Mouse (Mus musculus) megakaryocyte-erythroid progenitor cell, adult 5-6 weeks (primary cell): ENCODE results near the gene Gtf3a. TPM values are rescaled to one million over a fixed set of nuclear protein-coding genes. Genes with fewer than 3 reads are reported as not detected.
"Not testable (repeated sequence)": the region's sequence is repeated elsewhere in the genome, so short reads cannot be mapped to it uniquely, and the experiment has no call there.

ENCODE experiments used
- ATAC-seq: replicated peaks from 2 replicates; pipeline ENCODE4 v1.8.0; 2016; ENCODE audit warnings: mild to moderate bottlenecking, inconsistent platforms; ENCODE audit not compliant: severe bottlenecking, poor library complexity, low FRiP score, low TSS enrichment
- total RNA-seq, 2 experiments: library from RNA; stranded (forward) in 1 of 2; stranded (reverse) in 1 of 2; fragments of 200-1000, 215-1000 nt in 1 of 2; fragments of >200 nt in 1 of 2; fragmentation: Nextera tagmentation in 1 of 2; gene quantifications; 2 replicates each; pipeline ENCODE4 v1.2.3; 2014 to 2017

Gene Gtf3a
- total RNA-seq, 2 experiments from 2014 or later = 96.8 to 144 TPM

DNA sequence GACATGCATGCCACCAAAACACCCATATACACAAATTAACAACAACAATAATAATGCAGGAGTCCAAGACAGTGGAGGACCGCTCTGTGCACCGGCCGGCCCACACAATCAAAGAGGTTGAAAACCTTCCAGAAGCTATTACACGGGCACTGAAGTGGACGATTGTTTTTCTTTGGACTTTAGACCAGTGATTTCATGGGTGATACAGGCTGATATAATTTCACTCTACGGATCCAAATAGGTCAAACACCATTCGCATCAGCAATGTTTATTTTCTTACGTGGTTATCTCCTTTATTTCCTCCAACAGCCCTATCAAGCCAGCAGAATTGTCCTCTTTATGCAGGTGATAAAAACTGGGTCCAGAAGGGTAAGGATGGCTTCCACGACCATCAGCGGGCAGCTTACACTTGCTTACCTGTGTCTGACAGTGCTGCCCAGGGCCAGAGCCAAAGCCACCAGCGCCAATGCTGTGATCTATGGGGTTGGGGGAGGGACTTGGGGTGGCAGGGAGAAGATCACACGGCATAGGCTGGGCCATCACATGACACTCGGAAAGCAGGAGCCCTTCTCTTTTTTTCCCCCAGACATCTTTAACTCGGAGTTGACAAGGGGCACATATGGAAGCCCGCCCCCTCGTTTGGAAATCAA lies 16.4 kb upstream of the Gtf3a start:
- no peak for ATAC-seq

DNA sequence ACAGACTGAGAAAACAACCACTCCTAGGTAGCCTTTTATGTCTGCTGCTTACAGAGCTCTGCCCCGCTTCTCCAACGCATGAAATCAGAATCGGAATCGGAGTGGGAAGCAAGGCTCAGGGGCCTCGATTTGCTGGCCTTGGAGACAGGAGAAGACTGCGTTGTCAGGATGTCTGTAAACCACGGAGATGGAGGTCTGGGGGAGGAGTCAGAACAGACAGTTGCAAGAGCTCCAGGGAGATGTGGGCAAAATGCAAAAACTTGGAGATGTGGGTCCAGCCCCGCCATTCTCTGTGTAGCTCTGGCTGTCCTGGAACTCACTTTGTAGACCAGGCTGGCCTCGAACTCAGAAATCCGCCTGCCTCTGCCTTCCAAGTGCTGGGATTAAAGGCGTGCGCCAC lies 15.0 kb upstream of the Gtf3a start:
- ATAC-seq = no peak

DNA sequence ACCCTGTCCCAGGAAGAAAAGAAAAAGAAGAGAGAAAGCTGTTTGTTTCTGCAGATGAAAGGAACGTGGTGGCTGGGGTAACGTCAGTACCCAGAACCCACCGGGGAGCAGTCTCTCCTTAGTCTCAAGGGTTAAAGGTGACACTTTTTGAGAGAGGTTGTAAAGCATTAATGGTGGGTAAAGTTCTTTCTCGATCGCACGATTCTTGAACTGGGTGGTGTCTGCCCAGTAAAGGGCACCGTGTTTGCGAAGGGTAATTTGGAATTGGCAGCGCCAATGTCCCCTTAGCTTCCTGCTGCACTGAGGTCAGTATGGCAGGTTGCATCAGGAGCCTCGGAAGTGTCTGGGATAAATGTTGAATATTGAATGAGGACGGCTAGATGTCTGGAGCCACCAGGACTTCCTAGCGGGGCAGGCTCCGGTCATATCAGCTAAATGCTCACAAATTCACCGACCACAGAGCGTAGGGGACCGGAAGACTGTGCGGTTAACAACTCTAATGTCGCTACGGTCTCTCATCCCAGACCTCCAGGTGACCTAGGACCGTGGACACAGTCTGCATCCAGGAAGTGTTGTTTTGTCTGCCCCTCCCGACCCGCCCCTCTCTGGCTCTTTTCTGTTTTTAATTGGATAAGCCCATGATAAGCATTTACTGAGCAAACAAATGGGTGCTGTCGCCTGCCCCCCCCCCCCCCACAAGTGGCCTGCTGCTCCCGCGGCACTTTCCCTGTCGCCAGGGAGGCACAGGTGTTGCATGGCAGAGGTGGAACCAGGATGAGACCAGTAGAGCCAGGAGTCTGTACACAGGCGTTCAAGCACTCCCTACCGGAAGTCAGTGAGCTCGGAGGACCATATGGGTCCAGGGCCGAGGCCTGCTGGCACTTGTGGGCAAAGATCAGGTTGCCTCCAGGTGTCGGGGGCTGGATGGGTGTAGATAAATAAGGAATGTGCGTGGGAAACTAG lies 10.6 kb upstream of the Gtf3a start:
- ATAC-seq = no peak

DNA sequence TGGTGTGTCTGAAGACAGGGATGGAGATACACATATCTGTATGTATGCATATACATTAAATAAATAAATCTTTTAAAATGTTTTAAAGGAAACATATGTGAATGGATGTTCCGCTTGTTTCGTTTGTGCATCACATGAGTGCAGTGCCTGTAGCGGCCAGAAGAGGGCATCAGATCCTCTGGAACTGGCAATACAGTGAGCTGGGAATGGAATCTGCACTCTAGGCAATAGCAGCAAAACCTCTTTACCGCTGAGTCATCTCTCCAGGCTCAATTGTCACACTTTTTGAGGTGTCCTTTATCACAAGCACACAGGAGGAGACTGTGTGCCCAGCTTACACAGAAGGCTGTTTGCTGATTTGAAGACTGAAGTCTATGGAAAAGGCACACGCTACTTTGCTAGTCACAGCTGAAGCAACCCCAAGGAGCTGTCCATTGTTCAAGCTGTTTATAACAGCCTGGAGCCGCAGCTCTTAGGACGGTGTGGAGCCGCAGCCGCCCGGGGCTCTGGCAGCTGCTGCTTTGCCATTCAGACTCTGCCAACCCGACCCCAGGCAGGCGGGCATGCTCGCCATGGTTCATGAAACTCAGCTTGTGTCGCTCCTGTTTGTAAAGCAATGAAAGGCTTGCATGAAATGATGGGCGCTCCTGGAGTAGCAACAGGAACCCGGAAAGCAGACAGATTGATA lies 9.2 kb upstream of the Gtf3a start:
- ATAC-seq = peak; percentile 45

DNA sequence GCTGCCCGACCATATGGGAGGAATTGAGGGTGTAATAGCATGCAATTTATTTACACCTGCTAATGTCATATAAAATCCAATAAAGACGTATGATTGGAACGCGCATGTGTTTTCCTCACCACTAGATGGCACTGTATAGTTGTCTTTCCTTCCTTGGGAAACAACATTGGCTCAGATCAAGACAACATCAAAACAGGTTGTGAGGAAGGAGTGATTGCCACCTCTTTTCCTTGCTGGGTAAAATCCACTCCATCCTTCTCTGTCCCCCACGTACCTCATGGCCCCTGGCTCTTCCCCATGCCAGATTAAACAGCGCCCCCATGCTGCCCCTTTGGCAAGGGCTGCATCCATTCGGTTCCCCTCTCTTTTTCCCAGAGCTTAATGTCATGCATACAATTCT lies 8.2 kb upstream of the Gtf3a start:
- peak; percentile 59 for ATAC-seq

DNA sequence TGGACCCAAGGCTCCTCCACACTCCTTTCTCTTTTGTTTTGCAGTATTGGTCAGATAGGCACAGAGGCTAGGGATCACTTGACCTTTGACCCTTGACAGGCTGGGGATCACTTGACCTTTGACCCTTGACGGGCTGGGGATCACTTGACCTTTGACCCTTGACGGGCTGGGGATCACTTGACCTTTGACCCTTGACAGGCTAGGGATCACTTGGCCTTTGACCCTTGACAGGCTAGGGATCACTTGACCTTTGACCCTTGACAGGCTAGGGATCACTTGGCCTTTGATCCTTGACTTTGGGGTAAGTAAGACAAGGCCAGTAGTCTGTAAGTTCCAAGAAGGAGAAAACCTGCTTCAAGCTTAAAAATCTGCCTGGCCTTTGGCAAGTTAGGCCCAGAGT lies 6.5 kb upstream of the Gtf3a start:
- not testable (repeated sequence) for ATAC-seq

DNA sequence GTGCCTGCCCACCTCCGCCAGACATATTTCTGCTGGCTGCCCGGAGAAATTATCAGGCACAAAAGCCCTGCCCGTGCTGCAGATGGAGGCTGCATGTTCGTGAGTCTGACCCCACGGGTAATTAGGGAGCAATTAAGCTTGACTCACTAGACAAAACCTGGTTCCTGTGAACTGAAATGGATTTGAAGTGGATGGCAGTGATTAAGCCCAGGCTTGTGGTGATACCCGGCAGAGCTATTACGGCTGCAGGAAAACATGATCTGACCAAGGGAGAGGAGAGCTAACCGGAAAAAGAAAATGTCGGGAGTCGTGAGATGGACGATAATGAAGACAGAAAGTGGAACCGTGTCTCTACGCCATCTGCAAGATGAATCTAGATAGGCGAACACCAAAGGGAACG lies 5.5 kb upstream of the Gtf3a start:
- no peak for ATAC-seq

DNA sequence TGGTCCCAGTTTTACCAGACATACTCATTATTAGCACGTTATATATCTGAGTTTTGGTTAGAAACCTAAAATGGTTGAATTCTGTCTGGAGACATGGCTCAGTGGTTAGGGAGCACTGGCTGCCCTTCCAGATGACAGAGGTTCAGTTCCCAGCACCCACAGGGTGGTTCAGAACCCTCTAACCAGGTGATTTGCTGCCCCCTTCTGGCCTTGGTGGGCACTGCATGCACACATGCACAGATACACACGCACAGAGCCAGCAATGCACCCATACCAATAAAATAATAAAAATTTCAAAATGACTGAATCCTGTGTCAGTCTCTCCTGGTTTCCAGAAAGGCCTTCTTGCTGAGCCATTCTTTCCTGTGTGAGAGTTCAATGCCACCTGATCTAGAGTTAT lies 3.9 kb upstream of the Gtf3a start:
- no peak for ATAC-seq

DNA sequence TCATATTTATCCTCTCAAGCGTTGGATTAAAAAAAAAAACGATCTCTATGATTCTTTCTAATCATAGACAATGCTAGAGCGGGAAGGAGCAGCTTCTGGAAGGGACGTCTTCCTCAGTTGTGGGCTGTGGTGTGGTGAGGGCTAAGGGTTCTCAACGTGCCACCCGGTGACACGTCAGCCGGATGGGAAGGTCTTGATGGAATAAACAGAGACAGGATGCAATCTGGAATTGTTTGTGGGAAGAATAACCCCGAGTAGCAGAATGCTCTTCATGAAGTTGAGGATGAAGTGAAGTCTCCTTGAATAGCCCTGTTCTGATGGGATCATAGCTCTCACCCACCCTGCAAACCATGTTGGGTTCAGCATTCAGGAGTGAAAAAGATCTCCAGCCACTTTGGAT lies 1.8 kb upstream of the Gtf3a start:
- ATAC-seq = no peak

DNA sequence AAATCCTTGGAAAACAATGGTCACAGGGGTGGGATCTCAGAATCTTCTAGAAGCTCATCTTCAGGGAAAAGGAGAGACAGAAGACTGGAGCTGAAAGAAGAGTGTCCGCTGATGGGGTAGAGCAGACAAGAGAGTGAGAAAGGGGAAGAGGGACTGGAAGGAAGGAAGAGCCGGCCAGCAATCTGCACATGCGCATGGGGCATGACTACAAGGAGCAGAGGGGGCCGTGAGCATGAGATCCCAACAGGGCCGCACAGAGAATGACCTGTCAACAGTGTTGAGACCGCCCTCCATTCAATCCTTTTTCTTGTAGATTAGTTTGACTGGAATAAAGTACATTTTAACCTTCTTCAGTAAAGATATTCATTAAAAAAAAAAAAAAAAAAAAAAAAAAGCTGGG lies 960 bp upstream of the Gtf3a start:
- no peak for ATAC-seq

DNA sequence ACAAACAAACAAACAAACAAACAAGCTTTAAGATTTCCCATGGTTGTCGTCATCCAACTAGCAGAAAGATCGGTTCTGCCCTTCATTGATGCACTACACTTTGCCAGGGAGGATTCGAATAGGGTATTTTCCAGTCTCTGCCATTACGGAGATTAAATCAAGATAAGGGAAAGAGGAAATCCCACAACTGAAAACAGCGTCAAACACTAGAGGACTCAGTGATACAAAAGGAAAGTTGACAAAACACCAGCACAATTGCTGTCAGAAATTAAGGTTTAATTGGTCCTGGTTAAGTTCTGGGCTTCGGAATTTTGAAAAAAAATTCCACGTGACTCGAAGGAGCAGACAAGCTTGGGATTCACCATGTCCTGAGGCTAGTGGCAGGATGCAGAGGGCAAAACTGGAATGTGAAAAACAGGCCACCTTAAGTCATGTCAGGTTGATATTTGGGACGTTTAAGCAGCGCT lies 383 bp upstream of the Gtf3a start:
- ATAC-seq = peak; percentile 8; the same call in 1 of the 2 replicates

DNA sequence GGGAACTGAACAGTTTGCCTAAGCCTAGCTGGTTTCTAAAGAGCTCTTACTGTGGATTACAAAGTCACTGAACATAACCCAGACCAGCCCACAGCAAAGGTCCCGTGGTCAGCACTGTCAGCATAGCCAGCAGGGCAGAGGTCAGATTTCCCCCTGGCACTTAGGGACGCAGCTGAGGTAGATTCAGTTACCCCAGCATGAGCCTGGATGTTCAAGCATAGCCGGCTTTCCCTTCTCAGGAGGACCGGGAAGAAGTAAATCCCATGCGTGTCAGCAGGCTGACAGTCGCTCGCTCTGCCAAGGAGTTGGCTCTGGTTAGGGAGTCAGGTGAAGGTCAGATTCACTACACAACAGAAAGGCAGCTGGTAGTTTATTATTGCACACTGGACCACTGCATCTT lies 6.1 kb downstream of the Gtf3a start:
- ATAC-seq = no peak

DNA sequence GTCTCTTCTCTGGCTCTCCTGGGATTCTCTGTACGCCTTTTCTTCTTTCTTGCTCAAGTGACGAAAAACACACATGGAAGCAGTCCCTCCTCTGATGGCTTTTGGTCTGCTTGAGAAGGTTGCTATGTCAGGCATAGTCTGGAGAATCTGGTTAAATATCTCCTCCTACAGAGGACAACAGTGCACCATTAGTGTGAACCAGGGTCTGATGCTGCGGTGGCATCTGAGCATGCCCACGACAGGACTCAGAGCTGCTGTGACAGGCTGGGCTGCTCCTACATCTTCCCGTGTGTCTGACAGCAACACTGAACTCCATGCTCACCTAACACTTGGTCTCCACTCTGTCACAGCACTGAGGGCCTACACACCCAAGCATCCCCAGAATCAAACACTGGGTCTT lies 7.2 kb downstream of the Gtf3a start:
- ATAC-seq = no peak

DNA sequence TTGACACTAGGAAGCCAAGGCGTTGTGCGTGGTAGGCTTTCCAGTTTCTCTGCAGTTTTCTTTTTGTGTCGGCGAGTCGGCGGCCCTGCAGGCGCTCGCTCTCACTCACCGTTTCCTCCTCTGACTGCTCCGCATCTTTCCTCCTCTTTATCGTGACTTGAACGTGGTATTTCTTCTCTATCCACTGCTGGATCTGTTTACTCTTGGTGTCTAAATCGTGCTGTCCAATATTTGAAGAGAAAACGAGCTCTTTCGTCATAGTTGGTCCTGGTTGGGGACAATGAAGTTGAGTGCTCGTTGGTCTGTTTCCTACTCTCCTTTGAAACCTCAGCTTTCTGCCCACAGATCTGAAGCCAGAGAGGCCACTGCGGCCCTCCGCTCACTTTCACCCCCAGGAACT lies 8.2 kb downstream of the Gtf3a start:
- ATAC-seq = no peak

DNA sequence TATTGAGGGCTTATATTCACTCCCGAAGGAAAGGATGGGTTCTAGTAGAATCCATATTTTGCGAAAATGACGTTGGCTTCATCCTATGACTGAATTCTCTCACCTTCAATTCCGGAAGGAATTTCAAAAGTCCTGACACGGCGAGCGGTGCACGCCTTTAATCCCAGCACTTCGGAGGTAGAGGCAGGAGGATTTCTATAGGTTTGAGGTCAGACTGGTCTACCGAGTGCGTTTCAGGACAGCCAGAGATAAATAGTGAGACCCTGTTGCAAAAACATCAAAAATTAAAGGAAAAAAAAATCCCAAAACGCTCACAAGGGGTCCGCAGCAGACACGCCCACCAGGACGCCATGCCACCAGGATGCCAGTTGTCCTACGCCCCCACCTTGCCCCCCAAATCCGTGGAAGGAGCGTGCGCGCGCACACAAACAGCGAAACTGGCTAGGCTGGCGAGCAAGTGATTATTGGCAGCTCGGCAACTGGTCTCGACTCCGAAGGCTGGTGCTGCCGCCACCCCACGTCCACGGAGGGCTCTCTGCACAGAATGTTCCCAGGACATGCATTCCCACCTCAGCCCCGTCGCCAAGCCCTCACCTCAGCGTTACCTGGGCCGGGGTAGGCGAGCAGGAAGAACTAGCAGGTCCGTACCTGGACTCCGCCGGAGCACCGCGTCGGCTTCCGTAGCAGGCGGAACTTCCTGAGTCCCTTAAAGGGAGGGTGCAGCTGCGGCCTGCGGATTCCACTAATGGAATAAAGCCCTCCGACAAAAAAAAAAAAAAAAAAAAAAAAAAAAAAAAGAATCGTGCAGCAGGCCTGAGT lies 14.9 kb downstream of the Gtf3a start, which contains the start of gene Mtif3:
Mtif3 (minus strand) TSS at position 683 of the 819 bp plus-strand sequence.
- peak; percentile 91 for ATAC-seq

DNA sequence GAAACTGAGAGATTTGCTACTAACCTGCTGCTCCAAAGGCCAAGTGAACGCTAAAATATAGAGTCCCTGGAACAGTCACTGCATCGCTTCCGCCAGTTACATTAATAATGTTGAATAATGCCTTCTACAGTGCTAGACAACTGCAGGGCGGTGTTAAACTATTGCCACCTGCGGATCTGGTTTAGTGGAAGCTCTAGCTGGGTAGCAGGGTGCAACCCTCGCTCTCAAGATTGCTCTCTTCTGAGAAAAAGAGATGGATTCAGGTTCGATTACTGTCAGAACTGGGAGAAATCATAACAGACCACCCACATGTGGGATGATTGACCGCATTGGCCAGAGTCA lies 15.5 kb downstream of the Gtf3a start:
- peak; percentile 9; the same call in 1 of the 2 replicates for ATAC-seq

DNA sequence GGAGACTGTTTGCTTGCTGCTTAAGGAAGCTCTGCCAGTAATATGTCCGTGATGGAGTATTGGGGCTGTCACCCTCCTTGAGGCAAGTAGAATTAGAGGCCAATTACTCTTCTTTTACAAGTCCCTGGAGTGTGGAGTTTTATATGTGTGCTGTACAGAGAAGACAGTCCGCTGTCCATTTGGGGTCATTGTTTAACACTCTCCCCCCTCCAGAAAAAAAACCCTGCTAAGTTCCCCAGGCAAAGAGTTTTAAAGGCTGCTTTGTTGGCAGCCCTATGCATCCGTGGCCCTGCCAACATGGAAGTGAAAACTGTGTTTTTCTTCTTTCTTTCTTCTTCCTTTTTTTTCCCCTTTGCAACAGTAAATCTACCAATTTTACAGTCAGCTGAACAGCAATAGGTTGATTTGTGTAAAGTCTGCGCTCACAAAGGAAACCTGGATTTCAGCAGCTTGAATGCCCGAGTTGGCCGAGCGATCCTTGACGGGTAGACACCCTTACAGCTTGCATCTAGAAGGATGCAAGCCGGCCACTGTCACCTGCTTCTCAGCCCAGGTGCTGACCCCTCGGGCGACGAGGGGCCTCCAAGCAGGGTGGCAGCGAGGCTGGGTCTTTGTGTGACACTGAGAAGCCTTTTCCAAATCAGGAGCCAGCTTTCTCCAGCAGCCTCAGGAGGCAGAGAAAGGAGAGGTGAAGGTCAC lies 20.4 kb downstream of the Gtf3a start:
- ATAC-seq = no peak

DNA sequence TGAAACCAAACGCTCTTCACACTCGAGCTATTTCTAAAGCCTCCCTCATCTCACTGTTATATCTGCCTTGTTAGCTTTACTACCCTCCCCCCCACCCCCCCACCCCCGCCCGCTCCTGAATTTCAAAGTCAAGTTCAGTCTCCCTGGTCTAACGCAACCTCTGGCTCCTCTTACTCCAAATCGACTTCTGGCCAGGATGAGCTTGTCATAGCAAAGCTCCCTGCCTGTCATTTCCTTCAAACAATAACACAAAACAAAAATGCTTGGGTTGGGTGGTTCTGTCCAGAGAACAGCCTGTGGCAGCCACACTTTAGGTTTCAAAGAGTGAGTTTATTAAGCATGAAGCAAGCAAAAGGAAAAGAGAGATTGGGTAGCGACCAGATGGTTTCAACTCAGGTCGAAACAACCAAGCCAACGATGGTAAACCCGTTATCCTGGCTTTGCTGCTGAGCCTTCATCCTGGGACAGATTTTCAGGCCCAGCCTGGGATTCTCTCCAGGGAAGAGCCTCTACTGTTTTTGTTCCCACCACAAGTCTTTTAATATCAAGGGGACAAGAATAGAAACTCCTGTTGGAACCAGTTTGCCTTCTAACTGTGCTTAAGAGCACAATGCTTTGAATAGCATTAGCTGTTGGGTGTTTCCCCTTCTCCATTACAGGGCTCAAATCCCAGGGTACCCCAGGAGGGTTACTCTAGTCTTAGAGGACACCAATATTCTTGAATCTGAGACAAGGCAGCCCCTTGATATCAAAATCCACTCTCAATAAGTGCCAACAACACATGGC lies 23.5 kb downstream of the Gtf3a start:
- ATAC-seq = no peak
